Mouse (Mus musculus) embryonic fibroblast, embryonic 13.5 days (primary cell): Measurements from ENCODE around the gene F8. TPM values are rescaled to one million over a fixed set of nuclear protein-coding genes. Genes with fewer than 3 reads are reported as not detected.

ENCODE experiments used
- H3K27ac ChIP-seq: 2 replicates; pipeline ENCODE4 v1.5.1; 2012; ENCODE audit warnings: low read length, control low read depth, inconsistent platforms; ENCODE audit not compliant: insufficient read depth
- H3K4me1 ChIP-seq: 2 replicates; pipeline ENCODE4 v1.6.1; 2011; ENCODE audit warnings: low read length; ENCODE audit not compliant: control insufficient read depth, insufficient read depth
- H3K4me3 ChIP-seq: 2 replicates; pipeline ENCODE4 v1.5.1; 2011; ENCODE audit warnings: mild to moderate bottlenecking, control low read depth, low read length; ENCODE audit not compliant: insufficient read depth
- CTCF ChIP-seq: IDR thresholded peaks from 2 replicates; pipeline ENCODE4 v1.5.1; 2011; ENCODE audit warnings: mild to moderate bottlenecking, control low read depth, low read length, moderate library complexity, borderline replicate concordance; ENCODE audit not compliant: insufficient read depth
- POLR2A ChIP-seq: IDR thresholded peaks from 2 replicates; pipeline ENCODE4 v1.6.1; 2011; ENCODE audit warnings: low read depth, mild to moderate bottlenecking, control low read depth, low read length, moderate library complexity
- polyA plus RNA-seq: library from polyadenylated mRNA; stranded (reverse); fragments of >200 nt; gene quantifications from 2 replicates; pipeline ENCODE4 v1.2.4, GENCODE M21; 2011; ENCODE audit warnings: low read depth; ENCODE audit not compliant: missing spikeins, insufficient read length

F8 gene
- polyA plus RNA-seq, 1 experiment: 1.7 TPM

DNA sequence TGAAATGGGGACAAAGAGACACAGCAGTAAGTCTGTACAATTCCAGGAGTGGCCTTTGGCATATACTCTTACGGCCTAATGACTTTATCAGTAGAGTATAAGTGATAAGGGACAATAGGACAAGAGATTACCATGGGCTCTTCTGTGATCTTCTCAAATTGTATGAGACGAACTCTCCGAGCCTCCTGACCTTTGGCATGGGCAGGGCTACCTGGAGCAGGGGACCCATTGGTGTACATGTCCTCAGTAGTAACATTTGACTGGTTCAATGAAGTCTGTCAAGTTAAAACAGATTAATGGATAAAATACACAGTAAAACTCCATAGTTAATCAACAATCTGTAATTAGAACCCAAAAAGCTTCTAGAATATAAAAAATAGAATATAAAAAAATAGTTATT is 256.8 kb downstream of the F8 start:
- Histone ChIP-seq H3K4me3 (no peak overlapping the region), H3K4me1 (no peaks in the 10 kb centered on the region; the same call in 1 of the 2 replicates), H3K27ac (no peak overlapping the region)
- no peak for TF ChIP-seq POLR2A
- no peak for TF ChIP-seq CTCF

Other genes starting within 250 kb of the F8 start
- gene Smim9, start 218.8 kb downstream of the F8 start, polyA plus RNA-seq: not detected in 2 replicates
- gene Fundc2, start 216 bp downstream of the F8 start, polyA plus RNA-seq: 115 and 124 TPM in 2 replicates
- gene Cmc4, start 34.0 kb upstream of the F8 start, polyA plus RNA-seq: 8.3 and 9.2 TPM in 2 replicates
- gene Mtcp1, start 34.0 kb upstream of the F8 start, polyA plus RNA-seq: 7.0 and 9.8 TPM in 2 replicates
- 31.3 and 46.1 TPM in 2 replicates for gene Brcc3, start 34.0 kb upstream of the F8 start, polyA plus RNA-seq
- 64.3 and 69.3 TPM in 2 replicates for gene Vbp1, start 131.7 kb upstream of the F8 start, polyA plus RNA-seq
- 6.5 and 10.6 TPM in 2 replicates for gene Rab39b, start 195.6 kb upstream of the F8 start, polyA plus RNA-seq